Mouse (Mus musculus) mouse embryonic stem cell (cell line): ENCODE data around the gene Pi4k2a.

ENCODE experiments used
- in situ Hi-C, 2 experiments: fragments of 300-500 bp; cut with MboI; formaldehyde crosslinking; loops; 1 replicate in 1 of 2; 3 replicates in 1 of 2; pipeline ENCODE4 v1.14.3; 2019 to 2020; ENCODE audit warnings: low sequenced_read_pairs in 2 of 2, low pct_unique_long_range_greater_than_20kb in 1 of 2, mixed read lengths in 1 of 2; ENCODE audit not compliant: unreplicated experiment in 1 of 2

The Pi4k2a gene

GRCm38 (mm10) chr19:42128052-42128740 lies 37.9 kb downstream of the Pi4k2a start:
- in situ Hi-C loops = loop anchor here in 1 of 2 experiments (25.0 kb wide), 1 partner anchor 666 kb away; no protein-coding TSS in a partner anchor

GRCm38 (mm10) chr19:42128787-42129508 lies 38.7 kb downstream of the Pi4k2a start, which contains the start of gene Avpi1:
Avpi1 (minus strand) TSS chr19:42129059.
- in situ Hi-C loops = loop anchor here in 1 of 2 experiments (25.0 kb wide), 1 partner anchor 667 kb away; no protein-coding TSS in a partner anchor

- in situ Hi-C loops = loop anchor here in 1 of 2 experiments (25.0 kb wide), 1 partner anchor 667 kb away; no protein-coding TSS in a partner anchor
Observed at GRCm38 (mm10) chr19:42129509-42130293, 39.4 kb downstream of the Pi4k2a start.

- in situ Hi-C loops = loop anchor here in 1 of 2 experiments (25.0 kb wide), 1 partner anchor 668 kb away; no protein-coding TSS in a partner anchor
Observed at GRCm38 (mm10) chr19:42130294-42130606, 40.0 kb downstream of the Pi4k2a start.

GRCm38 (mm10) chr19:42131101-42131500 lies 40.8 kb downstream of the Pi4k2a start:
- in situ Hi-C loops = loop anchor here in 1 of 2 experiments (25.0 kb wide), 1 partner anchor 669 kb away; no protein-coding TSS in a partner anchor

GRCm38 (mm10) chr19:42135070-42135469 lies 44.8 kb downstream of the Pi4k2a start:
- in situ Hi-C loops = loop anchor here in 1 of 2 experiments (25.0 kb wide), 1 partner anchor 673 kb away; no protein-coding TSS in a partner anchor

- in situ Hi-C loops = loop anchor here in 1 of 2 experiments (25.0 kb wide), 1 partner anchor 674 kb away; no protein-coding TSS in a partner anchor
Observed at GRCm38 (mm10) chr19:42136126-42136525, 45.9 kb downstream of the Pi4k2a start.

GRCm38 (mm10) chr19:42137167-42137672 lies 47.0 kb downstream of the Pi4k2a start:
- in situ Hi-C loops = loop anchor here in 1 of 2 experiments (25.0 kb wide), 1 partner anchor 675 kb away; no protein-coding TSS in a partner anchor

- in situ Hi-C loops = loop anchor here in 1 of 2 experiments (25.0 kb wide), 1 partner anchor 676 kb away; no protein-coding TSS in a partner anchor
Observed at GRCm38 (mm10) chr19:42138517-42139285, 48.4 kb downstream of the Pi4k2a start.

- in situ Hi-C loops = loop anchor here in 1 of 2 experiments (25.0 kb wide), 1 partner anchor 678 kb away; no protein-coding TSS in a partner anchor
Observed at GRCm38 (mm10) chr19:42139724-42140517, 49.7 kb downstream of the Pi4k2a start.

GRCm38 (mm10) chr19:42141998-42142397 lies 51.7 kb downstream of the Pi4k2a start:
- in situ Hi-C loops = loop anchor here in 1 of 2 experiments (25.0 kb wide), 1 partner anchor 680 kb away; no protein-coding TSS in a partner anchor

GRCm38 (mm10) chr19:42142757-42143156 lies 52.5 kb downstream of the Pi4k2a start:
- in situ Hi-C loops = loop anchor here in 1 of 2 experiments (25.0 kb wide), 1 partner anchor 680 kb away; no protein-coding TSS in a partner anchor

GRCm38 (mm10) chr19:42144067-42144466 lies 53.8 kb downstream of the Pi4k2a start:
- in situ Hi-C loops = loop anchor here in 1 of 2 experiments (25.0 kb wide), 1 partner anchor 682 kb away; no protein-coding TSS in a partner anchor

GRCm38 (mm10) chr19:42144541-42145167 lies 54.4 kb downstream of the Pi4k2a start:
- in situ Hi-C loops = loop anchor here in 1 of 2 experiments (25.0 kb wide), 1 partner anchor 682 kb away; no protein-coding TSS in a partner anchor

GRCm38 (mm10) chr19:42145210-42145609 lies 54.9 kb downstream of the Pi4k2a start:
- in situ Hi-C loops = loop anchor here in 1 of 2 experiments (25.0 kb wide), 1 partner anchor 683 kb away; no protein-coding TSS in a partner anchor

GRCm38 (mm10) chr19:42145731-42146130 lies 55.5 kb downstream of the Pi4k2a start:
- in situ Hi-C loops = loop anchor here in 1 of 2 experiments (25.0 kb wide), 1 partner anchor 683 kb away; no protein-coding TSS in a partner anchor
